Mouse (Mus musculus) heart, adult 10 weeks (tissue): ENCODE data around the gene Zfp146. TPM values are rescaled to one million over a fixed set of nuclear protein-coding genes. Genes with fewer than 3 reads are reported as not detected.

Experiments
- polyA plus RNA-seq: library from polyadenylated mRNA; stranded (reverse); fragments of 350-450 nt; fragmentation: Illumina TruSeq; extraction: RNeasy Lipid Tissue Mini Kit (QIAGEN cat#74804); gene quantifications from one replicate; pipeline ENCODE4 v1.2.3, GENCODE M21; 2014; ENCODE audit warnings: low read depth, low replicate concordance

Zfp146 gene
- polyA plus RNA-seq: 26.8 TPM

DNA sequence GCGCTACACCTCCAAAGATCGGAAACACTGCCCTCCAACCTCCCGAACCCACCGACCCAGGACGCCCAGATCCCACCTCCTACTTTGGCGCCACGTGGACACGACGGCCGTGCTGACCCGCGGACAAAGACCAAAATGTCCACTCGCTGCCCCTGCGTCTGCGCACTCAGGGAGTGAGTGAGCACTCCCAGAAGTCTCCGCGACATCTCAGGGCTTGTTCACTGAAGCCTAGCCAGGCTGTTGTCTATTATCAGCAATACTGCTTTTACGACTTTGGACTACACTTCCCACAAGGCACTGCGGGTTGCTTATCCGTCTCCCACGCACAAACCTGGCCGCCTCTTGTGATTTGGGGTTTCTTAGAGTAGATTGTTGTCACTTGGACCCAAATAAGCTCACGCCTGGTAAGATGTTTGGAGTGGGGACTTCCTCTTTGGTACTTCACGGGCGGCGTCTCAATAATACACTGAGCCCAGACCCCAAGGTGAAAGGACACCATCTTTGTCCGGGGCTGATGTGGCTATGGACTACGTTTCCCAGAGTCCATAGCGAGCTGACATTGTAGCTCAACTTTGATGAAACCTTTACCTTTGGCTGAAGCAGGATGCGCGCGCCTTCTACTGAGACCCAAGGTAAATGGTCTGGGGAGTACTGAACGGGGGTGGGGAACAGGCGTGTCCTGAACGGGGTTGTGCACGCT lies at the start of gene Zfp146:
Gene Zfp146, minus strand, starts transcription at position 168 of the 700 bp plus-strand sequence.

DNA sequence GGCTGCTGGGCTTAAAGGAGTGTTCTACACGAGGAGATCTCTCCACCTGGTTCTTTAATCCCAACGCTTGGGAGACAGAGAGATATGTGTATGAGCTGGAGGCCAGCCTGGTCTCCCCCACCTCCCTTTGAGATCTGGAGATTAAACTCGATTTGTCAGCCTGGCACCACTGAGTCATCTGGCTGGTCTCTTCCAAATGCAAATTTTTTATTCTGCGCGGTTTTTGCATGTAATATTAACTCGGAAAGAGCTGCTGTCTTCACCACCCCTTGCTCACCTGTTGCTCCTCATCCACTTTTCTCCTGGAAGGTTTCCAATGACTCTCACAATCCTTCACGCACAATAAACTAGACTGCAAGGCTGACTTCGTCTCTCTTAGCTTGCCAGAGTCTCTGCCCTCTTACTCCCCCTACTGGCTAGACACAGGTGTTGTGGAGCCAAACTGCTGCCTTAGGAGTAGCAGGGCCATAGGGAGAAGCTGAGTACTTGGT lies 29.0 kb upstream of the Zfp146 start, which contains the start of gene Capns1:
Gene Capns1, minus strand, starts transcription at position 331 of the 491 bp plus-strand sequence.

DNA sequence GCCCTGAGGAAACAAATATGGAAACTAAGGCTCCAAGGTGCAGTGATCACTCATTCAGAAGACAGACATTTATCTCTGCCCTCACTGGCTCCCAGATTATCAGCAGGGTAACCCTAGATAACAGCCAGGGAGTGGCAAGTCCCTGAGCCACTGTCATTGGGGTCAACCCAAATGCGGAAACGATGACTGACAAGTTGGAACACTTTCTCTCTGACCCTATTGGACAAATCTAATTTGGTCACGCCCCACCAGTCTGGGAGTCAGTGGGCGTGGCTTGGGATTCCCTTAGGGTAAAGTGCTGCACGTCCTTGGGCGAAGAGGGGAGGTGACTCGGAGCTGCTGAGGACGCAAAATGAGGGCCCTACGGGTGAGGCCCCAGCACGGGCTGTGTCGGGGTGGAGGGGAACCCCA lies 14.3 kb upstream of the Zfp146 start, which contains the start of gene Cox7a1:
Gene Cox7a1, plus strand, starts transcription at position 266 of the 411 bp plus-strand sequence.

DNA sequence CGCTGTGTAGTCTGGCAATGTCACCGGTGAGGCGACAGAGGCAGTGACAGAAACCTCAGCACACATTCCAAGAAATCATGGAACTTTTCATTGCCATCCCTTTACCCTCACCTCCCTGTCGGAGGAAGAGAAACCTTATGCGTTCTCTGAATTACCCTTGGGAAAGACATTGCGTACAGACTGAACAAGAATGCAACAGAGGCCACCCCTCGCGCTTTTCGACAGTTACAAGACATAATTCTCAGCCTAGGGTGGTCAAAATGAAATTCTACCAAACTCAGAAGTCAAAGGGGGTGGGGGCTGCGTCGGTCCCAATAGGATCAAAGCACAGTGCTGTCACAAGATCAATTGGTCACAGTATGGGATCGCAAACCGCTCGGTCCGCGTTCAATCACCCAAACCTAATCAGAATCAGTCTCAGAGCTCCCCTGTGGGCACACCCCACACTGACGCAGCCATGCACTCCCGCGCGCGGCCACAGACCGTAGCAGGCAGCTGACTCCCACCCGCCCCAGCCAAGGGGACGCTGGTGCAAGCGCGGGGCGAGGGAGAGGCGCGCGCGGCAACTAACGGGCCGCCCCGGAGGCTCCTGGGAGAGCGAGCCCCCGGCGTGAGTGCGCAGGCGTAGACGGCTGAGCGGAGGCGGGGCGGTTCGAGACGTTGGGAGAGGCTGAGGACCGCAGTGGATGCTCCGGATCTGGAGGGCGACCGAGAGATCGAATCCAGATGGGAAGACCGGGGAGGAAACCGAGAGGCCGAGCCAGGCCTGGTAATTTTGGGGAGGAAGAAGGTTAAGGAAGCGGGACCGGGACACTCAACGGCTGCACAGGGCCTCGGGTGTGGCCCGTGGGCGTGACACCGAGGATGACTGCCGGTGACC lies 48.0 kb downstream of the Zfp146 start, which contains the start of gene Zfp382:
Gene Zfp382, plus strand, starts transcription at position 635 of the 880 bp plus-strand sequence.

Other genes starting within 250 kb of the Zfp146 start
- 5.1 TPM for gene Zfp74, start 215.7 kb downstream of the Zfp146 start, polyA plus RNA-seq
- gene Zfp568, start 185.8 kb downstream of the Zfp146 start, polyA plus RNA-seq: 12.4 TPM
- gene Zfp14, start 118.4 kb downstream of the Zfp146 start, polyA plus RNA-seq: 7.4 TPM
- 2.5 TPM for gene Zfp82, start 96.8 kb downstream of the Zfp146 start, polyA plus RNA-seq
- gene Gm26920, start 79.3 kb downstream of the Zfp146 start, polyA plus RNA-seq: not detected
- gene Zfp566, start 79.2 kb downstream of the Zfp146 start, polyA plus RNA-seq: 1.4 TPM
- 34.9 TPM for gene Zfp260, start 75.0 kb downstream of the Zfp146 start, polyA plus RNA-seq
- gene Zfp382, start 47.8 kb downstream of the Zfp146 start, polyA plus RNA-seq: 1.6 TPM
- gene Cox7a1, start 14.4 kb upstream of the Zfp146 start, polyA plus RNA-seq: 4,592 TPM
- 372 TPM for gene Capns1, start 29.1 kb upstream of the Zfp146 start, polyA plus RNA-seq
- 59.9 TPM for gene Polr2i, start 62.2 kb upstream of the Zfp146 start, polyA plus RNA-seq
- 58.8 TPM for gene Tbcb, start 62.5 kb upstream of the Zfp146 start, polyA plus RNA-seq
- not detected for gene Ovol3, start 66.0 kb upstream of the Zfp146 start, polyA plus RNA-seq
- gene Thap8, start 110.3 kb upstream of the Zfp146 start, polyA plus RNA-seq: not detected
- gene Wdr62, start 110.7 kb upstream of the Zfp146 start, polyA plus RNA-seq: 2.4 TPM
- 11.7 TPM for gene Clip3, start 122.0 kb upstream of the Zfp146 start, polyA plus RNA-seq
- 29.2 TPM for gene Alkbh6, start 139.0 kb upstream of the Zfp146 start, polyA plus RNA-seq
- 2.5 TPM for gene Syne4, start 145.1 kb upstream of the Zfp146 start, polyA plus RNA-seq
- 0.42 TPM for gene E130208F15Rik, start 152.0 kb upstream of the Zfp146 start, polyA plus RNA-seq
- 14.0 TPM for gene Sdhaf1, start 154.1 kb upstream of the Zfp146 start, polyA plus RNA-seq
- 1.1 TPM for gene Lrfn3, start 193.0 kb upstream of the Zfp146 start, polyA plus RNA-seq
- gene Tyrobp, start 244.0 kb upstream of the Zfp146 start, polyA plus RNA-seq: 38.2 TPM